Mouse (Mus musculus): ENCODE measurements around the gene Evi5l.

Gene Evi5l

GRCm38 (mm10) chr8:4256911-4257310, 90.5 kb downstream of the Evi5l start:
- in situ Hi-C loops (cut with MboI; ENCODE audit: low pct_unique_long_range_greater_than_20kb in 1 of 2, low sequenced_read_pairs in 2 of 2, unreplicated experiment in 1 of 2), result no loop called here

GRCm38 (mm10) chr8:4257350-4257749, 91.0 kb downstream of the Evi5l start:
- in situ Hi-C loops (cut with MboI; ENCODE audit: low pct_unique_long_range_greater_than_20kb in 1 of 2, low sequenced_read_pairs in 2 of 2, unreplicated experiment in 1 of 2), result no loop called here

- in situ Hi-C loops (cut with MboI; ENCODE audit: low pct_unique_long_range_greater_than_20kb in 1 of 2, low sequenced_read_pairs in 2 of 2, unreplicated experiment in 1 of 2), result no loop called here
Measured at GRCm38 (mm10) chr8:4258233-4258632, 91.9 kb downstream of the Evi5l start.

- in situ Hi-C loops (cut with MboI; ENCODE audit: low pct_unique_long_range_greater_than_20kb in 1 of 2, low sequenced_read_pairs in 2 of 2, unreplicated experiment in 1 of 2), result no loop called here
Measured at GRCm38 (mm10) chr8:4258678-4259077, 92.3 kb downstream of the Evi5l start.

- in situ Hi-C loops (cut with MboI; ENCODE audit: low pct_unique_long_range_greater_than_20kb in 1 of 2, low sequenced_read_pairs in 2 of 2, unreplicated experiment in 1 of 2), result no loop called here
Measured at GRCm38 (mm10) chr8:4259125-4259804, 92.9 kb downstream of the Evi5l start, which contains the start of gene Ctxn1. Gene Ctxn1 (minus strand): TSS chr8:4259274.

GRCm38 (mm10) chr8:4259805-4260170, 93.4 kb downstream of the Evi5l start:
- in situ Hi-C loops (cut with MboI; ENCODE audit: low pct_unique_long_range_greater_than_20kb in 1 of 2, low sequenced_read_pairs in 2 of 2, unreplicated experiment in 1 of 2), result no loop called here

Measured in mouse embryonic stem cell (cell line).